Mouse (Mus musculus) lung, postnatal 0 days (tissue): ENCODE measurements around the gene Mettl15.

Experiments used
- CTCF ChIP-seq: IDR thresholded peaks from 2 replicates; pipeline ENCODE4 v1.5.1; 2016; ENCODE audit warnings: antibody characterized with exemption, mild to moderate bottlenecking
- EP300 ChIP-seq: IDR thresholded peaks from 2 replicates; pipeline ENCODE4 v1.6.1; 2016; ENCODE audit warnings: antibody characterized with exemption, mild to moderate bottlenecking, control low read depth

DNA sequence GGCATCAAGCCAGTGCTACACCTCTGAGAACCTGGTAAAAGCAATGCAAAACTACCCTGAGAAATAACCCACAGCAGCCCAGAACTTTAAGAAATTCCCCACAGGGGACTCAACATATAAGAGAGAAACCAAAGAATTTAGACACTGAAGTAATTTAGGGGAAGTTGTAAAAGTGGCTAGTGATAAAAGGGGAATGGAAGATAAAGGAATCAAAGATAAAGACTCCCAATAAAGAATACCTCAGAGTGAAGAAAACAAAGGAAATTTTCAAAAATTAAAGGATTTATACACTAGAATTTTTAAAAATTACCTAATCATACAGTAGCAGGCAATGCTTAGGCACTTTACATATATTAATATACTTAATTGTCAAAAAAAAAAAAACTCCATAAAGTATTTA is 23.1 kb upstream of the Mettl15 start:
- TF ChIP-seq CTCF = no peak
- no peak for TF ChIP-seq EP300
